Mouse (Mus musculus) stomach, adult 2 months (tissue): ENCODE results near the gene Borcs7. TPM values are rescaled to one million over a fixed set of nuclear protein-coding genes. Genes with fewer than 3 reads are reported as not detected.

Experiments used
- polyA plus RNA-seq: library from polyadenylated mRNA; depleted of rRNA; stranded (reverse); fragments of >200 nt; gene quantifications from 2 replicates; pipeline ENCODE4 v1.2.3, GENCODE M21; 2012; rRNA removed

Gene Borcs7
- polyA plus RNA-seq = 1.00 and 1.5 TPM in 2 replicates

GRCm38 (mm10) chr19:46689460-46690372 lies at the start of gene Borcs7:
Gene Borcs7, plus strand, starts transcription at chr19:46689906.

GRCm38 (mm10) chr19:46672766-46673418 lies 16.8 kb upstream of the Borcs7 start, which contains the start of gene Cyp17a1:
Gene Cyp17a1, minus strand, starts transcription at chr19:46673172.

DNA sequence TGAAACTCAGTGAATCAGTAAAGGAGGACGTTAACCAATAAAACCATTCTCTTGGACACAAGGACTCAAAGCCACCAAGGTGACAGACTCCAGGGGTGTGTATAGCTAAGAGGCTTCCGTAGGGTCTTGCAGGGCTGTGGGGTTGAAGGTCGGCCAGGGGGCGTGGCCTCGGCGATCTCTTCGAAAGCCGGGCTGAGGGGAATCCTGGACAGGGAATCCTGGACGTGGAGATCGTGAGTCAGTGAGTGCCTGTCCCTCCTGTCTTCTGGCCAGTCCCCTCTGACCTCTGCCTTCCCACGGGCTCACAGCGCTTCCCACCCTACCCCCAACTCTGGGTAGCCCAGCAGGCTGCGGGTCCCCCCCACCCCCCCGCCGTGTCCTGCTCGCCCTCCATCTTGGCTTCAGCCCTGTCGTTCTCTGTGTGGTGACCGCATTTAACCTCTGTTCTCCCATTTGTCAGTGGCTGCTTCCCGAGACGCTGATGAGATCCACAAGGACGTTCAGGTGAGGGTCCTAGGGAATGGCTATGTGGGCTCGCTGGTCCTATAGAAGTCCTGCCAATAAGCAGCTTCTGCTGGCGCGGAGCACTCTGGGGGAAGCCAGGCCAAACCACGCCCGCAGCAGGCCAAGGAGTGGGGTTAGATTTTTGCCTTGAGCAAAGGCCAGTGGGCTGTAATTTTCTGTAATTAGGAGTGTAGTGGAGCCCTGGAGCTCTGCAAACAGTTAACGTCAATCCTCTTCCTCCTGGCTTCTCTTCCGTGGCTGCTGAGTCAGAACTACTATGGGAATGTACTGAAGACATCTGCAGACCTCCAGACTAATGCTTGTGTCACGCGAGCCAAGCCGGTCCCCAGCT lies 17.8 kb downstream of the Borcs7 start, which contains the start of gene As3mt:
Gene As3mt (plus strand): TSS at position 163 of the 856 bp plus-strand sequence.

Other genes with a start within 250 kb of the Borcs7 start
- gene Trim8, start 188.2 kb upstream of the Borcs7 start, polyA plus RNA-seq = 37.3 and 56.3 TPM in 2 replicates
- 2.3 and 2.7 TPM in 2 replicates for gene Arl3, start 116.7 kb upstream of the Borcs7 start, polyA plus RNA-seq
- gene Sfxn2, start 116.5 kb upstream of the Borcs7 start, polyA plus RNA-seq = 1.1 and 1.8 TPM in 2 replicates
- gene Wbp1l, start 90.8 kb upstream of the Borcs7 start, polyA plus RNA-seq = 36.8 and 41.6 TPM in 2 replicates
- gene Cyp17a1, start 16.7 kb upstream of the Borcs7 start, polyA plus RNA-seq = 0.05 and 0.10 TPM in 2 replicates
- 2.1 and 2.7 TPM in 2 replicates for gene As3mt, start 17.6 kb downstream of the Borcs7 start, polyA plus RNA-seq
- gene Cnnm2, start 71.7 kb downstream of the Borcs7 start, polyA plus RNA-seq = 2.7 and 5.6 TPM in 2 replicates